Comparison of ENCODE assay signal across 21 mouse cellular contexts in the genomic region with DNA sequence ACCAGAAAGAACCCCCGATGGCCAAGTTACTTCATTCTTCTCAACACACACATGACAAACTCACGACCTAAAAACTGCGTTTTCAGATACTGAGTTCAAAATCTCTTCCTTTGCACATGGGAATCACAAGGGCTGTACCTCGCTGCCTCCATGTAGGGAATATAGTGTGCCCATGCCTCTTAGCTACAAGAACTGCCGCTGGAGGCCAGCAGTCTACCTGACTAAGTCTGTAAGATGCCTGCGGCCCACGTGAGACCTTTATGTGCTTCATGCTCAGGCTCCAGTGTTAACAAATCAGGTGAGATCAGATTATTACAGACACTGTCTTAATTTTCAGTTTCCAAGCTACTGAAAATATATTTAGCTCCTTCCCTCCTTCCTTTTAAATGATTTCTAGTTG. TPM values are rescaled to one million over a fixed set of nuclear protein-coding genes. Genes with fewer than 3 reads are reported as not detected.
DNase-seq lines count a peak whose midpoint lies in the region; ATAC-seq lines count a peak whose summit lies in the region.
"Had no signal": no experiment of that assay in that cellular context is flagged by ENCODE, and none has a peak within 500 bp of the region (broad histone marks: within the 10 kb centered on the region; RNA-seq: fewer than 3 reads in every experiment).

No protein-coding gene starts in this region.

- H3K4me3 ChIP-seq in limb, embryonic 11.5 days (ENCODE audit: low read depth, low read length), result no peak overlapping the region
- H3K4me3 ChIP-seq in neural tube, embryonic 11.5 days (ENCODE audit: low read depth, low read length), result no peak overlapping the region
- H3K4me3 ChIP-seq: embryonic facial prominence, embryonic 12.5 days; forebrain, embryonic 15.5 days; left cerebral cortex, adult 2 months; limb, embryonic 15.5 days; myocyte had no signal

- peaks cover 14% of the 10 kb centered on the region; the same call in 1 of the 2 replicates for H3K4me1 ChIP-seq in limb, embryonic 11.5 days (ENCODE audit: control insufficient read depth, insufficient read depth, low read length)
- H3K4me1 ChIP-seq in neural tube, embryonic 11.5 days (ENCODE audit: control insufficient read depth, insufficient read depth, low read length), result peaks cover 21% of the 10 kb centered on the region

- peak; percentile 40 for DNase-seq in embryo, embryonic 10 days (ENCODE audit: low spot score)
- DNase-seq in embryo, embryonic 9.5 days (ENCODE audit: extremely low spot score), result peak; percentile 18
- peak; percentile 35 for DNase-seq in limb, embryonic 11.5 days (ENCODE audit: low spot score)
- peak; percentile 43 for DNase-seq in neural tube, embryonic 11.5 days (ENCODE audit: low spot score)
- DNase-seq in cerebellum, adult 11-12 months, result no peak
- no peak for DNase-seq in right cerebral cortex, adult 18-20 months
- no peak for DNase-seq in layer of hippocampus, postnatal 25 days (ENCODE audit: extremely low spot score in 1 of 2, low spot score in 1 of 2)
- DNase-seq: cerebellum, adult 9-10 months; heart, postnatal 10 days; kidney, adult 11 months; kidney, postnatal 25 days; lung, adult 2 months had no signal

- H3K4me2 ChIP-seq in limb, embryonic 11.5 days (ENCODE audit: low read depth, severe bottlenecking), result no peak overlapping the region
- no peak overlapping the region for H3K4me2 ChIP-seq in neural tube, embryonic 11.5 days (ENCODE audit: low read depth)
- H3K4me2 ChIP-seq: embryonic facial prominence, embryonic 12.5 days; forebrain, embryonic 15.5 days; limb, embryonic 15.5 days had no signal

- no peaks in the 10 kb centered on the region for H3K36me3 ChIP-seq in limb, embryonic 11.5 days (ENCODE audit: control insufficient read depth, insufficient read depth, low read length)
- no peaks in the 10 kb centered on the region for H3K36me3 ChIP-seq in neural tube, embryonic 11.5 days (ENCODE audit: control insufficient read depth, insufficient read depth, low read length)
- H3K36me3 ChIP-seq: embryonic facial prominence, embryonic 12.5 days; forebrain, embryonic 15.5 days; limb, embryonic 15.5 days had no signal

- ATAC-seq in limb, embryonic 11.5 days (ENCODE audit: insufficient number of reproducible peaks, low FRiP score, low TSS enrichment, low read depth), result no peak
- no peak for ATAC-seq in neural tube, embryonic 11.5 days (ENCODE audit: insufficient read depth, low FRiP score, low TSS enrichment)
- ATAC-seq: forebrain, embryonic 15.5 days had no signal

- no peak overlapping the region for H3K27ac ChIP-seq in limb, embryonic 11.5 days (replicated peaks; ENCODE audit: low read depth, low read length)
- H3K27ac ChIP-seq in neural tube, embryonic 11.5 days (ENCODE audit: low read depth, low read length), result no peak overlapping the region
- H3K27ac ChIP-seq: embryonic facial prominence, embryonic 12.5 days; forebrain, embryonic 15.5 days; left cerebral cortex, adult 2 months; limb, embryonic 15.5 days; macrophage had no signal

- peaks cover 64% of the 10 kb centered on the region for H3K27me3 ChIP-seq in limb, embryonic 11.5 days (ENCODE audit: control insufficient read depth, insufficient read depth, low read length)
- H3K27me3 ChIP-seq in neural tube, embryonic 11.5 days (ENCODE audit: control insufficient read depth, insufficient read depth, low read length), result peaks cover 31% of the 10 kb centered on the region

- H3K9ac ChIP-seq in limb, embryonic 11.5 days (ENCODE audit: low read length), result no peak overlapping the region
- no peak overlapping the region for H3K9ac ChIP-seq in neural tube, embryonic 11.5 days (ENCODE audit: low read length)
- H3K9ac ChIP-seq: embryonic facial prominence, embryonic 12.5 days; forebrain, embryonic 15.5 days; limb, embryonic 15.5 days had no signal

- no peaks in the 10 kb centered on the region for H3K9me3 ChIP-seq in limb, embryonic 11.5 days (ENCODE audit: control insufficient read depth, low read length)
- no peaks in the 10 kb centered on the region for H3K9me3 ChIP-seq in neural tube, embryonic 11.5 days (ENCODE audit: control insufficient read depth, low read length)
- H3K9me3 ChIP-seq: embryonic facial prominence, embryonic 12.5 days; forebrain, embryonic 15.5 days; limb, embryonic 15.5 days had no signal

- WGBS in limb, embryonic 11.5 days, result 35% methylated on average over 7 of the region's 7 CpGs
- 34% methylated on average over 7 of the region's 7 CpGs for WGBS in neural tube, embryonic 11.5 days

RNA-seq across cellular contexts. Expression of gene Foxb1, which starts 4.7 kb away (rescaled TPM):
- 0.06 and 0.09 TPM in 2 replicates for polyA plus RNA-seq in limb, embryonic 11.5 days (2014; fragmentation: Nextera tagmentation; extraction: Ambion mirVana)
- 3.7 and 4.2 TPM in 2 replicates for polyA plus RNA-seq in neural tube, embryonic 11.5 days (2014; fragmentation: Nextera tagmentation; extraction: Ambion mirVana)
- not detected for total RNA-seq in layer of hippocampus, postnatal 25 days (2021)
- total RNA-seq: gastrocnemius, adult 8-10 months; heart, adult 8-10 months; heart, postnatal 10 days; left cerebral cortex, adult 2 months had no signal
- polyA plus RNA-seq: limb, embryonic 15.5 days; lung, adult 2 months; macrophage; myocyte; testis, adult 2 months had no signal

Comparison
In these comparisons a context has a peak if more than half of its experiments do, and no peak if none do; other contexts are left out.
1. DNase-seq: peak in embryo, embryonic 10 days (single experiment), embryo, embryonic 9.5 days (single experiment), limb, embryonic 11.5 days (single experiment) and neural tube, embryonic 11.5 days (single experiment); none in cerebellum, adult 11-12 months (single experiment), right cerebral cortex, adult 18-20 months (single experiment) and layer of hippocampus, postnatal 25 days (0 of 2).